Mouse (Mus musculus) C2C12 (cell line): ENCODE results near the gene Tnni2.

Experiments
- CEBPB ChIP-seq: IDR thresholded peaks from one replicate; pipeline ENCODE4 v1.6.1; 2011; ENCODE audit warnings: low read depth, mild to moderate bottlenecking, control low read depth, moderate library complexity
- CTCF ChIP-seq: IDR thresholded peaks from one replicate; pipeline ENCODE4 v1.5.1; 2011; ENCODE audit not compliant: control insufficient read depth, insufficient read depth, insufficient read length
- FOSL1 ChIP-seq: IDR thresholded peaks from one replicate; pipeline ENCODE4 v1.8.0; 2011; ENCODE audit warnings: mild to moderate bottlenecking, low read length; ENCODE audit not compliant: poor library complexity, insufficient read depth, severe bottlenecking
- MAX ChIP-seq: IDR thresholded peaks from one replicate; pipeline ENCODE4 v1.6.1; 2011; ENCODE audit warnings: mild to moderate bottlenecking, control low read depth
- MYOD1 ChIP-seq: IDR thresholded peaks from one replicate; pipeline ENCODE4 v1.6.1; 2011; ENCODE audit warnings: low read depth; ENCODE audit not compliant: control insufficient read depth, insufficient read length
- MYOG ChIP-seq: IDR thresholded peaks from one replicate; pipeline ENCODE4 v1.6.1; 2011; ENCODE audit not compliant: control insufficient read depth, insufficient read length; ENCODE audit errors: extremely low read depth
- USF1 ChIP-seq: IDR thresholded peaks from one replicate; pipeline ENCODE4 v1.6.1; 2011; ENCODE audit warnings: low read depth, mild to moderate bottlenecking, control low read depth, moderate library complexity

DNA sequence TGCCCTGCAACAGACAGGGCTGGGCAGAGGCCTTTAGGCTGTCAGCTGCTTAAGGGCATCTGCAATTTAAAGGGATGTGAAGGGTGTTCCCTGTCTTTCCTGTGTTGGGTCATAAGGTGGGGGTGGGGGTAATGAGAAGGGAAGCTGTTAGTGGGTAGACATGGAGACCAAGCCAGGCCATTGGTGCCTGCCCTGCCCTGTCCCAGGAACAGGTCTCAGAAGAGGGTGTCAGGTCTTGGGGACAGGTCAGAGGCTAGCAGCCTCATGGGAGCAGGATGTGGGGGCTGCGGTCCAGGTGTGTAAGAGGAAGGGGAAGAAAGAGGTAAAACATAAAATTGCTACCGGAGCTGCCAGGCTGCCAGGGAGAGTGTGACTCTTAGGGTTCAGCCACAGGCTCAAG lies 19.8 kb downstream of the Tnni2 start:
- TF ChIP-seq CTCF (no peak), MYOG (no peak), CEBPB (no peak), USF1 (no peak), MAX (no peak), MYOD1 (no peak), FOSL1 (no peak)
